Mouse (Mus musculus) spleen, adult 2 months (tissue): ENCODE measurements around the gene Vps4a. TPM values are rescaled to one million over a fixed set of nuclear protein-coding genes. Genes with fewer than 3 reads are reported as not detected.

Source experiments
- DNase-seq, 2 experiments: peaks; one replicate each; pipeline versions ENCODE4 v3.0.0 to v3.0.0-alpha.2; 2012 to 2021; ENCODE audit warnings: low spot score in 2 of 2, low read depth in 1 of 2
- H3K27ac ChIP-seq: fragments of 200-500 bp; 2 replicates; pipeline ENCODE4 v1.5.1; 2012; ENCODE audit warnings: low read length, inconsistent platforms; ENCODE audit not compliant: insufficient read depth
- H3K27me3 ChIP-seq: fragments of 200-500 bp; 2 replicates; pipeline ENCODE4 v1.6.1; 2012; ENCODE audit warnings: mild to moderate bottlenecking, moderate library complexity, low read length, inconsistent platforms; ENCODE audit not compliant: control insufficient read depth, insufficient read depth
- H3K36me3 ChIP-seq: fragments of 200-500 bp; 2 replicates; pipeline ENCODE4 v1.6.1; 2012; ENCODE audit warnings: mild to moderate bottlenecking, low read length, inconsistent platforms; ENCODE audit not compliant: control insufficient read depth, insufficient read depth
- H3K4me1 ChIP-seq: fragments of 200-500 bp; 2 replicates; pipeline ENCODE4 v1.6.1; 2011; ENCODE audit warnings: inconsistent platforms; ENCODE audit not compliant: control insufficient read depth, insufficient read depth, insufficient read length
- H3K4me3 ChIP-seq: fragments of 200-500 bp; 2 replicates; pipeline ENCODE4 v1.5.1; 2011; ENCODE audit warnings: mild to moderate bottlenecking, inconsistent platforms; ENCODE audit not compliant: insufficient read depth, insufficient read length; ENCODE audit errors: extremely low read depth
- CTCF ChIP-seq: fragments of 200-500 bp; IDR thresholded peaks from 2 replicates; pipeline ENCODE4 v1.5.1; 2011; ENCODE audit warnings: mild to moderate bottlenecking, inconsistent platforms; ENCODE audit not compliant: insufficient read depth, insufficient read length, insufficient replicate concordance; ENCODE audit errors: extremely low read depth
- POLR2A ChIP-seq: fragments of 200-500 bp; IDR thresholded peaks from 2 replicates; pipeline ENCODE4 v1.6.1; 2011; ENCODE audit warnings: low read depth, low read length, inconsistent platforms
- WGBS: fragments of 180-500 bp; shearing (Covaris S2); methylation state at CpG from one replicate; pipeline ENCODE4 v1.1.7; 2018; 5-methylcytosine and 5-hydroxymethylcytosine counted together
- polyA plus RNA-seq: library from polyadenylated mRNA; depleted of rRNA; stranded (reverse); fragments of >200 nt; gene quantifications from 2 replicates; pipeline ENCODE4 v1.2.3, GENCODE M21; 2012; rRNA removed

Vps4a gene
- polyA plus RNA-seq, 1 experiment, result 13.9 TPM

DNA sequence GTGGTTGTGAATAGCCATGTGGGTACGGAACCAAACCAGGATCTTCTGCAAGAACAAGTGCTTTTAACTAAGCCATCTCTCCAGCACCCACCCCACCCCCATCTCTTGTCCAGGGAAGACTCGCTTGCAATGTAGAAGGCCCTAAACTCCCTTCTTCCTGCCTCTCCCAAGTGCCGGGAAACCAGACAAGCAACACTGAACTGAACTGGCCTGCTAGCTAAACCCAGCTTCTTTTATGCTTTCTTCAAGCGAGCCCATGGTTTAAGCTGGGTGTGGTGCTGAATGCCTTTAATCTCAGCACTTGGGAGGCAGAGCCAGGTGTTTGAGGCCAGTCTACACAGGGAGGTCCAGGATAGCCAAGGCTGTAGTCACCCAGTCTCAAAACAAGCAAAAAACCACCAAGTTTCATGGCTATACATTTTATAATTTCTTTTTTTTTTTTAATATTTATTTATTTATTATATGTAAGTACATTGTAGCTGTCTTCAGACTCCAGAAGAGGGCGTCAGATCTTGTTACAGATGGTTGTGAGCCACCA lies 57.6 kb downstream of the Vps4a start:
- DNase-seq, result no peak
- H3K27me3 ChIP-seq, result no peaks in the 10 kb centered on the region
- no peaks in the 10 kb centered on the region for H3K4me1 ChIP-seq
- H3K36me3 ChIP-seq, result peaks cover 12% of the 10 kb centered on the region
- TF ChIP-seq POLR2A (no peak), CTCF (no peak)
- H3K4me3 ChIP-seq, result no peak overlapping the region
- no peak overlapping the region for H3K27ac ChIP-seq
- 96% methylated on average over 5 of the region's 5 CpGs for WGBS

DNA sequence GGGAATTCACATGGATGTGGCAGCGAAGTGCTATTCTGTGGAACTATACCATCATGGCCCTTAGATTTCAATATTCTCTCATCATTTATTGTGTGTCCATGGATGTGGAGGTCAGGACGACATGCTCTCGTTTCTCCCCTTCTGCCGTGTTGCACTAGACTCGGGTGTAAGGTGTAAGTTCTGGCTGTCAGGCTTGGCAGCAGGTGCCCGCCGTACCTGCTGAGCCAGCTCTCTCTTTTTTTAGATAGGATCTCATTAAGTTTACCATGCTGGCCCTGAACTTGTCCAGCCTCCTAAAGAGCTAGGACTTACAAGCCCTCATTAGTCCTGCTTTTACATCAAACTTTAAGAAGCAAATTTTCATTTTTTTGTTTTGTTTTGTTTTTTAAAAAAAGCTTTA lies 59.5 kb downstream of the Vps4a start:
- 94% methylated on average over 7 of the region's 7 CpGs for WGBS
- Histone ChIP-seq H3K27me3 (no peaks in the 10 kb centered on the region), H3K4me1 (no peaks in the 10 kb centered on the region; the same call in 1 of the 2 replicates), H3K36me3 (peaks cover 16% of the 10 kb centered on the region), H3K27ac (no peak overlapping the region), H3K4me3 (no peak overlapping the region)
- DNase-seq, result no peak
- no peak for TF ChIP-seq POLR2A
- no peak for TF ChIP-seq CTCF

Other genes starting within 250 kb of the Vps4a start
- gene Has3, start 161.0 kb upstream of the Vps4a start, polyA plus RNA-seq, result 0.11 and 0.15 TPM in 2 replicates
- 13.6 and 15.5 TPM in 2 replicates for gene Utp4, start 137.6 kb upstream of the Vps4a start, polyA plus RNA-seq
- gene Sntb2, start 95.5 kb upstream of the Vps4a start, polyA plus RNA-seq, result 4.9 and 5.5 TPM in 2 replicates
- 18.0 and 42.2 TPM in 2 replicates for gene Pdf, start 17.4 kb downstream of the Vps4a start, polyA plus RNA-seq
- 31.6 and 32.7 TPM in 2 replicates for gene Cog8, start 25.5 kb downstream of the Vps4a start, polyA plus RNA-seq
- 26.4 and 37.6 TPM in 2 replicates for gene Nip7, start 25.7 kb downstream of the Vps4a start, polyA plus RNA-seq
- gene Tmed6, start 34.4 kb downstream of the Vps4a start, polyA plus RNA-seq, result 11.8 and 14.3 TPM in 2 replicates
- 10.9 and 12.7 TPM in 2 replicates for gene Terf2, start 65.3 kb downstream of the Vps4a start, polyA plus RNA-seq
- 24.1 and 26.3 TPM in 2 replicates for gene Cyb5b, start 119.4 kb downstream of the Vps4a start, polyA plus RNA-seq